Mouse (Mus musculus) megakaryocyte, adult 5-6 weeks (primary cell): ENCODE data around the gene Gpc6. TPM values are rescaled to one million over a fixed set of nuclear protein-coding genes. Genes with fewer than 3 reads are reported as not detected.
A peak's percentile ranks its signal among the peaks of the same experiment; 100 is the strongest.

Experiments used
- ATAC-seq: 2 replicates; pipeline ENCODE4 v1.8.0; 2016; ENCODE audit warnings: mild to moderate bottlenecking, inconsistent platforms; ENCODE audit not compliant: poor library complexity, severe bottlenecking
- total RNA-seq, 2 experiments: library from RNA; stranded (forward) in 1 of 2; stranded (reverse) in 1 of 2; fragments of 153-499, 151-499 nt in 1 of 2; fragments of 221-1000, 200-1000 nt in 1 of 2; gene quantifications; 2 replicates each; pipeline versions ENCODE4 v1.2.3 to v1.2.4; 2015 to 2017

Gene Gpc6
- total RNA-seq, 2 experiments from 2014 or later, result 0.07 TPM; not detected in 1

GRCm38 (mm10) chr14:117908231-117908920 lies 983.3 kb downstream of the Gpc6 start:
- ATAC-seq, result no peak

GRCm38 (mm10) chr14:117909046-117909445 lies 983.9 kb downstream of the Gpc6 start:
- ATAC-seq, result no peak

DNA sequence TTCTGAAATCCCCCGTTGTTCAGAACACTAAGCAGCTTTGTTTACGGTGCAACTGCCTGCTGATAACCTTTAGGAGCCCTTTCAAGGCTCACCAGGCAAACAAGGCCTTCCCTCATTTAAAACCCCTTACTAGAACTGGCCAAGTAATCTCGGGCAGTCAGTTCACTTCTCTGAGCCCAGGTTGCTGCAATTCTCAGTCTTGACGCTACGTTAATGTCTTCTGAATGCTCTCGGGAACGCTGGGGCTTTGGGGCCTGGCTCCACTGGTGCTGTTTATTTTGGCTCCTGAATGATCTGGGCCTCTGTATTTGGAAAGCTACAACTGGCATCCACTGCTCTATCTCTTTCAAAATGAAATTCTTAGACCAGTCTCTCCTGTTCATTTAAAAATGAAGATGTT lies 985.2 kb downstream of the Gpc6 start:
- ATAC-seq, result no peak

- no peak for ATAC-seq
Observed at GRCm38 (mm10) chr14:117912624-117913270, 987.6 kb downstream of the Gpc6 start.

GRCm38 (mm10) chr14:117916577-117916976 lies 991.5 kb downstream of the Gpc6 start:
- no peak for ATAC-seq

- no peak for ATAC-seq
Observed at GRCm38 (mm10) chr14:117918724-117919123, 993.6 kb downstream of the Gpc6 start.

DNA sequence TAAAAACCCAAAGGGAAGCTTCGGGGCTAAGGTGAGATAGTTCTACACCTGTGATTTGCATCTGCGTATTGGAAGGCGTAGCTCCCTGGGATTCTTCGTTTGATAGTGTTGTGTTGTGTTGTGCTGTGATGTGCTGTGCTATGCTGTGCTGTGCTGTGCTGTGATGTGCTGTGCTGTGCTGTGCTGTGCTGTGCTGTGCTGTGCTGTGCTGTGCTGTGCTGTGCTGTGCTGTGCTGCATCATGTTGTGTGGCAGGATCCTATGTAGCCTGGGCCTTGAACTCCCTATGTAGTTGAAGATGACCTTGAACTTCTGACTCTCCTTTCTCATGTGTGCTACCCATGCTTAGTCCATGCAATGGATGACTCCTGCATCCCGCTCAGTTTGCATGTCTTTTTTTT lies 994.5 kb downstream of the Gpc6 start:
- ATAC-seq, result no peak

DNA sequence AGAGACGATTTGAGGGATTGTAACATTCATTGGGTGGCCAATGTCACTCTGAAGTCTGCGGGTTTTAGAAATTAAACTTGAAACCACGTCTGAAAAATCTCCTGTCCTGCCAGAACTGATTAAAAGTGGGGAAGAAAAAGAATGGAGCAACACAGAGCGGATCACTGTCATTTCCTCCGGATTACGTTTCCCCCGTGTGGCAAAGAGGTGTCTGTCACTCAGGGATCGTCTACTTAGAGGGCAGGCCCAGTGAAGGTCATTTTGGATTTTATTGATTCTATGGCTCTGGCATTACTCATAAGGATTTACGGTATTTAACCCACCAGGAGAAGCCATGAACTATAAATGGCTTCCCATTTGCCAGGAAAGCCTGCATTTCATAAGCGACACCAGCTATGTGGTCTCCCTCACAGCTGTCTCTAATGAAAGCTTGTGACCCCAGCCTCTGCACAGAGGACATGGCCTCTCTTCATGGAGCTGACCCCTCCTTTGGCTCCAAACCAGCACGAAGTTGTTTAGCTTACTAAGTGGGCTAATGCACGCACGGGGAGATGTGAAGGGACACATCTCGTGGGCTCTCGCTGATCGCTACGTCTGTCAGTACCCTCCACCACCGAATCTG lies 996.4 kb downstream of the Gpc6 start:
- no peak for ATAC-seq

DNA sequence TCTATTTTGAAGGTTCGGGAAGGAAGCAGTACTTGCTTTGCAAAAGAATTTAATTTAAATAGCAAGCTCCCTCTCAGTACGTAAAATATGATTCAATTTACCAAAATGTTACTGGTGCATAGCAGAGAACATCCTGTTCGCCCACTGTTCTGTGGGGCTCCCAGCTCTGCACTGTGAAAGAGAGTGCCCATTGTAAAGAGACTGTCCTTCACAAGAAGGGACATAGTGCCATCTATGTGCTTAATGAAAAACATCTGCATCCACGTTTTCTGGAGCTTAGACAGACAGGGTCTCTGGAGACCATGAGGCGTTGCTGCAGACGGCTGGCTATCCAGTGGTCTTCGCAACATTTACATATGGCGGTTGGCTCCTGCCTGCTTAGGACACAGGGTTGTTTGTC lies 998.6 kb downstream of the Gpc6 start:
- no peak for ATAC-seq

DNA sequence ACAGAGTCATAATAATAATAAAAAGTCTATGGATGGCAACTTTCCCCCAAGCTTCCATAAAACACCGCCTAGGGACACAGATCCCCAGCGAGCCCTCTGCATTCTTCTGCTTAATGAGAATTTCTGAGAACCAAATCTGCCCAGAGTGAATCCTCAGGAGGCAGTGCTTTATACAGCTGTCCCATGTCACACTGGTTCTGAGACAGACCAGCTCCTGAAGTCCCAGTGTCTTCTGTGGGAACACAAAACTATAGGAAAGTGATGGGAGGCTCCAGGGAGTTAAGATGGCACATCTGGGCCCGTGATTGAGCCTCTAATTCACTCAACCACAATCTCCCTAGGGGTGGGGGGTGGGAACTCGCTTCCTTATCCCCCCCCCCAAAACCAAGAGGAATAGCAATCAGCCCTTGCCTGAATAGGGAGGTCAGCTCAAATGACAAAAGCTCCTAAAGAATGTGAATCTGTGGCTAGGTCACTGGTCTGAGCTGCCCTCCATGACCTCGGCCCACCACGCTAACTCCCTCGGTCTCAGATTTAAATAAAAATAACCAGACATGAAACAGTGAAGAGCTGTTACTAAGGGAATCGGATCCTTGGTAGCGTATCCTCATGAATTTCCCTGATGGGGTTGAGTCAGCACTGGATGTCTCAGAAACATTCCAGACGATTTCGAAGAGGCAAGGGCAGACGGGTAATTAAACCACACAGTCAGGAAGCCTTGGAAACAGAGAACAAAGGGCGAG lies 1005.2 kb downstream of the Gpc6 start:
- ATAC-seq, result no peak

DNA sequence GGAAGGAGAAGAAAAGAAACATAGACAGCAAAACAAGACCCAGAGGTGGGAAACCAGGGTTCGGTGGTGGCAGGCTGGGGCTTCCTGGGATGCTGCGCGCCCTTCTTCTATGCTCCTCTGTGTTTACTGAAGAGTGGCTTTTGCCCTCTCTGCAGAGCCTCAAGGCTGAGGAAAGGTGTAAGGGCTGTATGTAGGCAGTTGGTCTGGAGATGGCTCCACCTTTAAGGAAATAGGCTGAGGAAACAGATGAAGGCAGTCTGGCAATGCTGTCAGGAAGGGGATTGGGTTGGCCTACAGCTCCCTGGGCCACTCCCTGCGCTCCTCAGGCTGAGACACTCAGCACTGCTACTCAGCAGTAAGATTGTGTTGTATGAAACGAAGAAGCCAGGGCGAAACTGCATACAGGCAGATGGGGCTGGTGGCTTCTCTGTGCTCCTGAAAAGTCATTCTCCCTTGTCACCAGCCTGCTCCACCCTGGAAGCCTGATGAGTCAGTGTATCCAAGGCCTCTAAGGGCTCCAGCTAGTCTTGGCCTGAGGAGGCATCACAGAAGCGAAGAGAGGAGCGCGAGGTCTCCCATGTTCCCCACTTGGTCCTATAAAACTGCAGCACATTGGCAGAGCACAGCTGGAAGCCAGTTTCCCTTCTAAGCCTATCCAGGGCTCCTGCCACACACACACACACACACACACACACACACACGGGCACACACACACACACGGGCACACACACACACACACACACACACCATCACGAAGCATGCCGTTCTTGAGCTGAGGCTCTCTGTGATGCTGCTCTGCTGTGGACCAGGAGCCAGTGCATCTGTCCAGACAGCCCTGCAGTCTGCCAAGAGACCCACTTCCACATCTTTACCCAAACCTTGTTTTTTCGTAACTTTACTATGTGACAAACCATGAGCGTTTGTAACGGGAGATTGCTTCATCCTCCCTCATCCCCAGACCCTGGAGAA lies 1006.0 kb downstream of the Gpc6 start:
- ATAC-seq, result no peak

DNA sequence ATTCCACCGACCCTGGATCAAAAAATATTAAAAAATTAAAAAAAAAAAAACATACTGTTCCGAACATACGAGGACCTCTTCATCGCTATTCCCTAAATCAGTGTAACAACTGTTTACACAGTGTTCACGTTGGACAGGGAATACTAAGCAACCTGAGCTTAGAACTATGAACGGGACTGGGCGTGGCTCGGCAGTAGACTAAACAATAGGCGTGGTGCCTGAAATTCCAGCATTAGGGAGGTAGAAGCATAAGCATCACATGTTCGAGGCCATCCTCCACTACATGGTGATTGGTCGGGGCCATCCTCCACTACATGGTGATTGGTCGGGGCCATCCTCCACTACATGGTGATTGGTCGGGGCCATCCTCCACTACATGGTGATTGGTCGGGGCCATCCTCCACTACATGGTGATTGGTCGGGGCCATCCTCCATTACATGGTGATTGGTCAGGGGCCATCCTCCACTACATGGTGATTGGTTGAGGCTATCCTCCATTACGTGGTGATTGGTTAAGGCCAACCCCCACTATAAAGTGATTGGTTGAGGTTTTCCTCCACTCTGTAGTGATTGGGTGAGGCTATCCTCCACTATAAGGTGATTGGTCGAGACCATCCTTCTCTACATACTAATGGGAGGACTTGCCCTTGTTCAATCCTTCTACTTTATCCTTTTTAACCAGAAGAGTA lies 1007.2 kb downstream of the Gpc6 start:
- ATAC-seq, result no peak

DNA sequence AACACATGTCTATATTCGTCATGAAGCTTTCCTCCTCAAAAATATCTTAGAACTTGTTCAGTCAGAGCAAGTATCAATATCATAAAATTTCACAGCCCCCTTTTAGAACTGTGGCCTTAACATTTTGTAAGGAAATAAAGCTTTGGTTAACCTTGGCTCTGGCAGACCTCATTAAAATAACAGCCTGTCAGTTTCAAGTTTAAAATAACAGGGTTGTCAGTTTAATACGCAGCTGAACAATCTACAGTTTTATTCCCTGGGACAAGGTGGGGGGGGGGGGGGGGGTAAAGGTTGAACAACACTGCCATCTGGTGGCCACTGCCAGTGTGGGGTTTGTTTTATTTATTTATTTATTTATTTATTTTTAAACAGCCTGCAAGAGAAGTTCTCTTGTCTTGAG lies 1013.4 kb downstream of the Gpc6 start:
- peak; percentile 51; the same call in 1 of the 2 replicates for ATAC-seq

DNA sequence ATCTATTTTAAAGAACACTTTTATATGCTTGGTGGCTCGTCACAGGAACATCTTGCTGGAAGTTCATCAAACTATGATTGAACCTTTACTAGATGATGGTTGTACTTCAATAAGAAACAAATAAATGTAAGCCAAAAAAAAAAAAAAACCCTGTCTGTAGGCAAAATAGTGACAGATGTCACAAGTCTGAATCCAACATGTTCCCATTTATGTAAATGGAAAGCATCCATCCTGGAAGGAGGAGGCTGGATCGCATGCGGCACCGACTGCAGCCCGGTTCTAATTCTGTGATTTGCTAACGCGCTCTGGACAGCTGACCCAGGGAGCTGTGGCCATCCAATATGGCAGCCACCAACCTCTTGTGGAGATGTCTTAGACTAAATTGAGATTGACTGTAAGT lies 1014.4 kb downstream of the Gpc6 start:
- no peak for ATAC-seq

DNA sequence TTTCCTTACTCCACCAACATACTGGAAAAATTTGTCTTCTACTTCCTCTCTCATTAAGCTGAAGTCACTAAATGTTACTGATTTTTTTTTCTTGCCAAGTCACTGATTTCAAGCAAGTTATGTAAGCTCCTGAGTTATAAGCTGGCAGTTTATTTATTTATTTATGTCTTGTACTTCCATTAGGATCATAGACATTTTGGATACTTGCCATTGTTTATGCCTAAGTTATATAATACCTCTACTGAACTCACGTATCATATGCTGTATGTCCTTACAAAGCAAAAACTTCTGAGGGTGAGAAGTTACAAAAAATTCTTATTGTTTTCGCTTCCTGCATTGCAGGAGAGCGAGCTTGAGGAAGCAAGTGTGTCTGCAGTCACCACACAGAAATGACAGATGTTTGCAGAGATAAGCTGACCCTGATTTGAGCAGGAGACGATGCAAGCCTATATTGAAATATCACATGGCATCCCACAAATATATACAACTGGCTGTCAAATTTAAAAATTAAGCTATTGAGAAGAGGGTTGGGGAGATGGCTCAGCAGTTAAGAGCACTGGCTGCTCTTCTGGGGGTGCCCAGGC lies 1020.9 kb downstream of the Gpc6 start:
- no peak for ATAC-seq

- ATAC-seq, result no peak
Observed at GRCm38 (mm10) chr14:117951265-117951664, 1026.2 kb downstream of the Gpc6 start.

- ATAC-seq, result no peak
Observed at GRCm38 (mm10) chr14:117951686-117952085, 1026.6 kb downstream of the Gpc6 start.

GRCm38 (mm10) chr14:117956051-117956450 lies 1030.9 kb downstream of the Gpc6 start:
- ATAC-seq, result no peak

GRCm38 (mm10) chr14:117958389-117958788 lies 1033.3 kb downstream of the Gpc6 start:
- ATAC-seq, result no peak
